Mouse (Mus musculus): ENCODE measurements around the gene Fam32a.

Gene Fam32a

GRCm38 (mm10) chr8:72219541-72220363, at the start of gene Fam32a:
Fam32a (plus strand) TSS chr8:72219730.
- DNase-seq (ENCODE audit: low spot score), result peak; percentile 88

GRCm38 (mm10) chr8:72177346-72177925, 42.1 kb upstream of the Fam32a start:
- DNase-seq (ENCODE audit: low spot score), result peak; percentile 81

GRCm38 (mm10) chr8:72183554-72184202, 35.9 kb upstream of the Fam32a start:
- DNase-seq (ENCODE audit: low spot score), result peak; percentile 83

GRCm38 (mm10) chr8:72187793-72188331, 31.7 kb upstream of the Fam32a start:
- DNase-seq (ENCODE audit: low spot score), result no peak

- no peak for DNase-seq (ENCODE audit: low spot score)
These were observed 29.9 kb upstream of the Fam32a start, which contains the start of gene Hsh2d for GRCm38 (mm10) chr8:72189417-72190214. Hsh2d (plus strand) TSS chr8:72189638.

- DNase-seq (ENCODE audit: low spot score), result no peak
These were observed 29.4 kb upstream of the Fam32a start for GRCm38 (mm10) chr8:72190215-72190539.

- no peak for DNase-seq (ENCODE audit: low spot score)
These were observed 27.5 kb upstream of the Fam32a start for GRCm38 (mm10) chr8:72192065-72192464.

- DNase-seq (ENCODE audit: low spot score), result no peak
These were observed 21.5 kb upstream of the Fam32a start for GRCm38 (mm10) chr8:72197997-72198396.

GRCm38 (mm10) chr8:72208582-72208981, 10.9 kb upstream of the Fam32a start:
- DNase-seq (ENCODE audit: low spot score), result no peak

- no peak for DNase-seq (ENCODE audit: low spot score)
These were observed 9.3 kb upstream of the Fam32a start for GRCm38 (mm10) chr8:72210222-72210621.

- DNase-seq (ENCODE audit: low spot score), result no peak
These were observed 8.8 kb upstream of the Fam32a start for GRCm38 (mm10) chr8:72210710-72211109.

GRCm38 (mm10) chr8:72211846-72212245, 7.7 kb upstream of the Fam32a start:
- no peak for DNase-seq (ENCODE audit: low spot score)

- DNase-seq (ENCODE audit: low spot score), result peak; percentile 29
These were observed 6.8 kb upstream of the Fam32a start, which contains the start of gene Cib3 for GRCm38 (mm10) chr8:72212751-72213150. Cib3 (minus strand) TSS chr8:72212837.

- DNase-seq (ENCODE audit: low spot score), result no peak
These were observed 6.0 kb upstream of the Fam32a start, which contains the start of gene Gm11034 for GRCm38 (mm10) chr8:72213536-72213935. Gm11034 (minus strand) TSS chr8:72213636.

- no peak for DNase-seq (ENCODE audit: low spot score)
These were observed 4.5 kb upstream of the Fam32a start for GRCm38 (mm10) chr8:72215060-72215459.

GRCm38 (mm10) chr8:72215871-72216270, 3.7 kb upstream of the Fam32a start:
- no peak for DNase-seq (ENCODE audit: low spot score)

- DNase-seq (ENCODE audit: low spot score), result no peak
These were observed 569 bp upstream of the Fam32a start for GRCm38 (mm10) chr8:72218781-72219540.

GRCm38 (mm10) chr8:72220758-72221157, 1.2 kb downstream of the Fam32a start:
- no peak for DNase-seq (ENCODE audit: low spot score)

GRCm38 (mm10) chr8:72222656-72223055, 3.1 kb downstream of the Fam32a start:
- no peak for DNase-seq (ENCODE audit: low spot score)

- peak; percentile 99 for DNase-seq (ENCODE audit: low spot score)
These were observed 20.2 kb downstream of the Fam32a start, which contains the start of gene Ap1m1 for GRCm38 (mm10) chr8:72239499-72240402. Ap1m1 (plus strand) TSS chr8:72240018.

Data from adipocyte (in vitro differentiated cells).